Mouse (Mus musculus): ENCODE measurements at regions not wholly inside any gene's neighbourhood (a gene's known extent, or its start where the extent isn't known, plus 50 kb on each side); places are given as distances from the start of the nearest gene placed in this dataset.
"Not testable (repeated sequence)": the region's sequence is repeated elsewhere in the genome, so short reads cannot be mapped to it uniquely, and the experiment has no call there.

- DNase-seq (ENCODE audit: low spot score) (no peak), ATAC-seq (ENCODE audit: insufficient number of reproducible peaks, low FRiP score, low TSS enrichment, low read depth) (no peak)
- H3K4me3 ChIP-seq (ENCODE audit: low read depth, low read length): no peak overlapping the region
- H3K9ac ChIP-seq (ENCODE audit: low read length): no peak overlapping the region
- no peaks in the 10 kb centered on the region for H3K36me3 ChIP-seq (ENCODE audit: control insufficient read depth, insufficient read depth, low read length)
- WGBS: 43% methylated on average over 3 of the region's 3 CpGs
- H3K4me1 ChIP-seq (ENCODE audit: control insufficient read depth, insufficient read depth, low read length): no peaks in the 10 kb centered on the region
- H3K4me2 ChIP-seq (ENCODE audit: low read depth, severe bottlenecking): no peak overlapping the region
- H3K27me3 ChIP-seq (ENCODE audit: control insufficient read depth, insufficient read depth, low read length): no peaks in the 10 kb centered on the region
- no peak overlapping the region for H3K27ac ChIP-seq (replicated peaks; ENCODE audit: low read depth, low read length)
- no peaks in the 10 kb centered on the region for H3K9me3 ChIP-seq (ENCODE audit: control insufficient read depth, low read length)
These were observed 694.5 kb upstream of the Slc8a1 start for GRCm38 (mm10) chr17:82432678-82433077.

GRCm38 (mm10) chr17:82408296-82408695 lies 670.1 kb upstream of the Slc8a1 start:
- Histone ChIP-seq H3K27ac (replicated peaks; ENCODE audit: low read depth, low read length) (no peak overlapping the region), H3K4me3 (ENCODE audit: low read depth, low read length) (no peak overlapping the region), H3K9me3 (ENCODE audit: control insufficient read depth, low read length) (no peaks in the 10 kb centered on the region), H3K27me3 (ENCODE audit: control insufficient read depth, insufficient read depth, low read length) (no peaks in the 10 kb centered on the region), H3K36me3 (ENCODE audit: control insufficient read depth, insufficient read depth, low read length) (no peaks in the 10 kb centered on the region), H3K4me1 (ENCODE audit: control insufficient read depth, insufficient read depth, low read length) (no peaks in the 10 kb centered on the region), H3K9ac (ENCODE audit: low read length) (no peak overlapping the region), H3K4me2 (ENCODE audit: low read depth, severe bottlenecking) (no peak overlapping the region)
- no peak for DNase-seq (ENCODE audit: low spot score)
- ATAC-seq (ENCODE audit: insufficient number of reproducible peaks, low FRiP score, low TSS enrichment, low read depth): no peak
- 92% methylated on average over 2 of the region's 2 CpGs for WGBS

GRCm38 (mm10) chr17:82399328-82399727 lies 661.2 kb upstream of the Slc8a1 start:
- H3K9me3 ChIP-seq (ENCODE audit: control insufficient read depth, low read length): no peaks in the 10 kb centered on the region
- no peak overlapping the region for H3K4me2 ChIP-seq (ENCODE audit: low read depth, severe bottlenecking)
- DNase-seq (ENCODE audit: low spot score) (no peak), ATAC-seq (ENCODE audit: insufficient number of reproducible peaks, low FRiP score, low TSS enrichment, low read depth) (no peak)
- WGBS: 91% methylated on average over 1 of the region's 1 CpGs
- H3K9ac ChIP-seq (ENCODE audit: low read length): no peak overlapping the region
- no peak overlapping the region for H3K27ac ChIP-seq (replicated peaks; ENCODE audit: low read depth, low read length)
- no peaks in the 10 kb centered on the region for H3K36me3 ChIP-seq (ENCODE audit: control insufficient read depth, insufficient read depth, low read length)
- no peak overlapping the region for H3K4me3 ChIP-seq (ENCODE audit: low read depth, low read length)
- H3K27me3 ChIP-seq (ENCODE audit: control insufficient read depth, insufficient read depth, low read length): no peaks in the 10 kb centered on the region
- H3K4me1 ChIP-seq (ENCODE audit: control insufficient read depth, insufficient read depth, low read length): no peaks in the 10 kb centered on the region

- not testable (repeated sequence) for H3K9me3 ChIP-seq (ENCODE audit: control insufficient read depth, low read length); ATAC-seq (ENCODE audit: insufficient number of reproducible peaks, low FRiP score, low TSS enrichment, low read depth)
- 83% methylated on average over 3 of the region's 11 CpGs for WGBS
These were observed 641.2 kb upstream of the Slc8a1 start for GRCm38 (mm10) chr17:82379371-82379770.

GRCm38 (mm10) chr17:82378248-82378820 lies 640.2 kb upstream of the Slc8a1 start:
- Histone ChIP-seq H3K4me2 (ENCODE audit: low read depth, severe bottlenecking) (no peak overlapping the region), H3K27me3 (ENCODE audit: control insufficient read depth, insufficient read depth, low read length) (no peaks in the 10 kb centered on the region), H3K9me3 (ENCODE audit: control insufficient read depth, low read length) (no peaks in the 10 kb centered on the region), H3K4me3 (ENCODE audit: low read depth, low read length) (no peak overlapping the region), H3K4me1 (ENCODE audit: control insufficient read depth, insufficient read depth, low read length) (no peaks in the 10 kb centered on the region), H3K36me3 (ENCODE audit: control insufficient read depth, insufficient read depth, low read length) (no peaks in the 10 kb centered on the region), H3K9ac (ENCODE audit: low read length) (no peak overlapping the region), H3K27ac (replicated peaks; ENCODE audit: low read depth, low read length) (no peak overlapping the region)
- DNase-seq (ENCODE audit: low spot score) (no peak), ATAC-seq (ENCODE audit: insufficient number of reproducible peaks, low FRiP score, low TSS enrichment, low read depth) (no peak)
- 91% methylated on average over 2 of the region's 2 CpGs for WGBS

More at GRCm38 (mm10) chr17:82379371-82379770, 641.2 kb upstream of the Slc8a1 start:
- H3K4me3 ChIP-seq (ENCODE audit: low read depth, low read length); H3K4me1 ChIP-seq (ENCODE audit: control insufficient read depth, insufficient read depth, low read length); DNase-seq (ENCODE audit: low spot score); H3K27ac ChIP-seq (replicated peaks; ENCODE audit: low read depth, low read length); H3K36me3 ChIP-seq (ENCODE audit: control insufficient read depth, insufficient read depth, low read length); H3K4me2 ChIP-seq (ENCODE audit: low read depth, severe bottlenecking); H3K9ac ChIP-seq (ENCODE audit: low read length); H3K27me3 ChIP-seq (ENCODE audit: control insufficient read depth, insufficient read depth, low read length): not testable (repeated sequence)

- ATAC-seq (ENCODE audit: insufficient number of reproducible peaks, low FRiP score, low TSS enrichment, low read depth) (no peak), DNase-seq (ENCODE audit: low spot score) (no peak)
- Histone ChIP-seq H3K36me3 (ENCODE audit: control insufficient read depth, insufficient read depth, low read length) (no peaks in the 10 kb centered on the region), H3K27ac (replicated peaks; ENCODE audit: low read depth, low read length) (no peak overlapping the region), H3K9me3 (ENCODE audit: control insufficient read depth, low read length) (no peaks in the 10 kb centered on the region), H3K4me3 (ENCODE audit: low read depth, low read length) (no peak overlapping the region), H3K27me3 (ENCODE audit: control insufficient read depth, insufficient read depth, low read length) (no peaks in the 10 kb centered on the region), H3K4me1 (ENCODE audit: control insufficient read depth, insufficient read depth, low read length) (no peaks in the 10 kb centered on the region), H3K4me2 (ENCODE audit: low read depth, severe bottlenecking) (no peak overlapping the region), H3K9ac (ENCODE audit: low read length) (no peak overlapping the region)
- 78% methylated on average over 1 of the region's 1 CpGs for WGBS
These were observed 639.0 kb upstream of the Slc8a1 start for GRCm38 (mm10) chr17:82377176-82377592.

GRCm38 (mm10) chr17:82367876-82368275 lies 629.7 kb upstream of the Slc8a1 start:
- Histone ChIP-seq H3K4me3 (ENCODE audit: low read depth, low read length) (no peak overlapping the region), H3K9ac (ENCODE audit: low read length) (no peak overlapping the region), H3K4me1 (ENCODE audit: control insufficient read depth, insufficient read depth, low read length) (no peaks in the 10 kb centered on the region), H3K4me2 (ENCODE audit: low read depth, severe bottlenecking) (no peak overlapping the region), H3K9me3 (ENCODE audit: control insufficient read depth, low read length) (no peaks in the 10 kb centered on the region), H3K27me3 (ENCODE audit: control insufficient read depth, insufficient read depth, low read length) (no peaks in the 10 kb centered on the region), H3K27ac (replicated peaks; ENCODE audit: low read depth, low read length) (no peak overlapping the region), H3K36me3 (ENCODE audit: control insufficient read depth, insufficient read depth, low read length) (no peaks in the 10 kb centered on the region)
- no peak for ATAC-seq (ENCODE audit: insufficient number of reproducible peaks, low FRiP score, low TSS enrichment, low read depth)
- DNase-seq (ENCODE audit: low spot score): no peak

GRCm38 (mm10) chr17:82366001-82366400 lies 627.8 kb upstream of the Slc8a1 start:
- DNase-seq (ENCODE audit: low spot score) (no peak), ATAC-seq (ENCODE audit: insufficient number of reproducible peaks, low FRiP score, low TSS enrichment, low read depth) (no peak)
- no peak overlapping the region for H3K27ac ChIP-seq (replicated peaks; ENCODE audit: low read depth, low read length)
- no peak overlapping the region for H3K4me2 ChIP-seq (ENCODE audit: low read depth, severe bottlenecking)
- H3K4me1 ChIP-seq (ENCODE audit: control insufficient read depth, insufficient read depth, low read length): no peaks in the 10 kb centered on the region
- no peaks in the 10 kb centered on the region for H3K36me3 ChIP-seq (ENCODE audit: control insufficient read depth, insufficient read depth, low read length)
- no peak overlapping the region for H3K4me3 ChIP-seq (ENCODE audit: low read depth, low read length)
- no peak overlapping the region for H3K9ac ChIP-seq (ENCODE audit: low read length)
- no peaks in the 10 kb centered on the region for H3K9me3 ChIP-seq (ENCODE audit: control insufficient read depth, low read length)
- 92% methylated on average over 4 of the region's 4 CpGs for WGBS
- no peaks in the 10 kb centered on the region for H3K27me3 ChIP-seq (ENCODE audit: control insufficient read depth, insufficient read depth, low read length)

- Histone ChIP-seq H3K4me3 (ENCODE audit: low read depth, low read length) (no peak overlapping the region), H3K9ac (ENCODE audit: low read length) (no peak overlapping the region), H3K4me1 (ENCODE audit: control insufficient read depth, insufficient read depth, low read length) (no peaks in the 10 kb centered on the region), H3K27me3 (ENCODE audit: control insufficient read depth, insufficient read depth, low read length) (no peaks in the 10 kb centered on the region), H3K36me3 (ENCODE audit: control insufficient read depth, insufficient read depth, low read length) (no peaks in the 10 kb centered on the region), H3K9me3 (ENCODE audit: control insufficient read depth, low read length) (no peaks in the 10 kb centered on the region), H3K27ac (replicated peaks; ENCODE audit: low read depth, low read length) (no peak overlapping the region), H3K4me2 (ENCODE audit: low read depth, severe bottlenecking) (no peak overlapping the region)
- DNase-seq (ENCODE audit: low spot score) (no peak), ATAC-seq (ENCODE audit: insufficient number of reproducible peaks, low FRiP score, low TSS enrichment, low read depth) (no peak)
These were observed 610.5 kb upstream of the Slc8a1 start for GRCm38 (mm10) chr17:82348636-82349035.

Data from limb, embryonic 11.5 days (tissue).